Mouse (Mus musculus) midbrain, embryonic 16.5 days (tissue): ENCODE results near the gene Ttll3. TPM values are rescaled to one million over a fixed set of nuclear protein-coding genes. Genes with fewer than 3 reads are reported as not detected.

ENCODE experiments used
- ATAC-seq: fragments of 200-750 bp; cut with Nextera tagmentation; 2 replicates; pipeline ENCODE4 v1.8.0; 2017; ENCODE audit warnings: moderate TSS enrichment
- H3K27ac ChIP-seq: fragments of 300-500 bp; sonication (generic); 2 replicates; pipeline ENCODE4 v1.5.1; 2014; ENCODE audit warnings: mild to moderate bottlenecking, low read length, mixed read lengths
- H3K27me3 ChIP-seq: fragments of 300-500 bp; sonication (generic); 2 replicates; pipeline ENCODE4 v1.6.1; 2014; ENCODE audit warnings: low read depth, low read length, mixed read lengths; ENCODE audit not compliant: control insufficient read depth, insufficient read depth
- H3K36me3 ChIP-seq: fragments of 300-500 bp; sonication (generic); 2 replicates; pipeline ENCODE4 v1.6.1; 2014; ENCODE audit warnings: mild to moderate bottlenecking, low read length, moderate library complexity, mixed read lengths; ENCODE audit not compliant: control insufficient read depth, insufficient read depth
- H3K4me1 ChIP-seq: fragments of 300-500 bp; sonication (generic); 2 replicates; pipeline ENCODE4 v1.6.1; 2014; ENCODE audit warnings: mild to moderate bottlenecking, low read length, mixed read lengths; ENCODE audit not compliant: control insufficient read depth, insufficient read depth
- H3K4me2 ChIP-seq: fragments of 300-500 bp; sonication (generic); 2 replicates; pipeline ENCODE4 v1.6.1; 2014; ENCODE audit warnings: mild to moderate bottlenecking, low read length, mixed read lengths
- H3K4me3 ChIP-seq: fragments of 300-500 bp; sonication (generic); 2 replicates; pipeline ENCODE4 v1.5.1; 2014; ENCODE audit warnings: low read depth, mild to moderate bottlenecking, low read length, moderate library complexity, mixed read lengths
- H3K9ac ChIP-seq: fragments of 300-500 bp; sonication (generic); 2 replicates; pipeline ENCODE4 v1.6.1; 2014; ENCODE audit warnings: low read depth, low read length, mixed read lengths
- H3K9me3 ChIP-seq: fragments of 300-500 bp; sonication (generic); replicated peaks from 2 replicates; pipeline ENCODE4 v1.6.1; 2014; ENCODE audit warnings: mild to moderate bottlenecking, low read length, mixed read lengths; ENCODE audit not compliant: control insufficient read depth, poor library complexity, severe bottlenecking
- WGBS: fragments of 180-500 bp; shearing (Covaris S2); extraction: QIAGEN DNeasy Blood & Tissue Kit; methylation state at CpG from one replicate; pipeline ENCODE4 v1.1.7; 2014; 5-methylcytosine and 5-hydroxymethylcytosine counted together
- microRNA-seq: library from miRNA; unstranded; fragments of <30 nt; microRNA quantifications from one replicate; pipeline ENCODE4, GENCODE M21; 2017
- polyA plus RNA-seq: library from polyadenylated mRNA; unstranded; fragments of >200 nt; fragmentation: Nextera tagmentation; extraction: Ambion mirVana; gene quantifications from 2 replicates; pipeline ENCODE4 v1.2.1, GENCODE M21; 2015

The Ttll3 gene
- polyA plus RNA-seq, 1 experiment from 2014 or later: 13.2 TPM

DNA sequence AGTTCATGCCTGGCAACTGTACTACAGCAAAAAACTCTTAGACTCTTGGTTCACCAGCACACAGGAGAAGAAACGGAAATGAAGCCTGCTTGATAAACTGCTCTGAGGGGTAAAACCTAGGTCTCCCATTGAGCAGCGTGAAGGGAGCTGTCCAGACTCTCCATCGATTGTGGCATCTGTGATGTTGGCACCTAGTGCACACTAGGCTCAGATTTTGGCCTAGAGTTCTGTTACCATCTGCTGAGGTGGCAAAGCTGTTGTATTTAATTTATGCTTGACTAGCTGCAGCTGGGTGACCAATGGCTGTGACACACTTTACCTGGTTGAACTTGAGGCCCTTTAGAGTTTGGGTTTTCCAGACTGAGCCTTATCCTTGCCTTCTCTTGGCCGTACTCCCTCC, 58.6 kb downstream of the Ttll3 start:
- no peak overlapping the region for H3K27ac ChIP-seq
- peaks cover 8% of the 10 kb centered on the region for H3K4me1 ChIP-seq
- no peak overlapping the region for H3K4me2 ChIP-seq
- no peaks in the 10 kb centered on the region for H3K27me3 ChIP-seq
- H3K4me3 ChIP-seq: no peak overlapping the region
- H3K36me3 ChIP-seq: peaks cover 16% of the 10 kb centered on the region
- ATAC-seq: no peak
- 94% methylated on average over 4 of the region's 4 CpGs for WGBS
- no peaks in the 10 kb centered on the region for H3K9me3 ChIP-seq
- H3K9ac ChIP-seq: no peak overlapping the region

DNA sequence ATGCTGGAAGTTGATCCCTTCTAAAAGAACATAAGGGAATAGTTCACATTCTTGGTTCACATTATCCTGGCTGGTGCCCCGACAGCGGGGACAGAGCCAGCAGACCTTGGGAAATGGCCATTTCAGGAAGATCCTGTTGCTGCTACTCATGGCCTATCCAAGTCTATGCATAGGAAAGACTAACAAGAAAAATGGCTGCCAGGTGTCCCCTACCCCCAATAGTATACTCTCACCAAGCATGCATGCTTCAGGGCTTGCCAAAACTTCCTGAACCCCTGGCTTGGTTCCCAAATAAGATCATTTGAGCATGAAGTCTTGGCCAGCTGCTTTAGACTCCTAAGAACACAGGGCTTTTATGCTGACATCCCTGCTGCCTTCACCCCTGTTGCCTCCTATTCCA, 62.8 kb downstream of the Ttll3 start:
- Histone ChIP-seq H3K27me3 (no peaks in the 10 kb centered on the region), H3K27ac (no peak overlapping the region), H3K4me2 (no peak overlapping the region), H3K4me1 (no peaks in the 10 kb centered on the region), H3K4me3 (no peak overlapping the region), H3K36me3 (peaks cover 16% of the 10 kb centered on the region), H3K9ac (no peak overlapping the region), H3K9me3 (no peaks in the 10 kb centered on the region)
- no peak for ATAC-seq
- WGBS: 76% methylated on average over 2 of the region's 2 CpGs

DNA sequence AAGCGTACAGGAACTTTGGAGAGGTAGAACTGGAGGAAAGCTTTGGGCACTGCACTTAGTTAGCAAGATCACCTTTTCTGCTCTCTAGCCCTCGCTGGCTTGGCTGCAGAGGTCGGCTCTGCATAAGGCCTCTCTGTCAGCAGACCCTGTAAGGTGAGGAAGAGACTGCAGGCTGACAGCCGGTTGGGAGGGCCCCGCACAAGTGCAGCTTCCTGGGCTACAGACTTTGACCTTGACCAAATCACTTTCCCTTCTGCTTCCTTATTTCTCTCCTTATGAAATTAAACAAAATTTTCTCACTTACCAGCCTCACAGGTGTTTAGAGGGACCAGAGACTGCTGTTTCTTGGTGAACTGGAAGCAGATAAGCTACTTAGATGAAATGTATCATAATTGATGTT, 65.9 kb downstream of the Ttll3 start:
- Histone ChIP-seq H3K4me2 (no peak overlapping the region), H3K27me3 (no peaks in the 10 kb centered on the region; the same call in 1 of the 2 replicates), H3K9ac (no peak overlapping the region), H3K27ac (no peak overlapping the region), H3K4me1 (no peaks in the 10 kb centered on the region), H3K4me3 (no peak overlapping the region), H3K36me3 (no peaks in the 10 kb centered on the region), H3K9me3 (no peaks in the 10 kb centered on the region)
- WGBS: 74% methylated on average over 5 of the region's 5 CpGs
- no peak for ATAC-seq

DNA sequence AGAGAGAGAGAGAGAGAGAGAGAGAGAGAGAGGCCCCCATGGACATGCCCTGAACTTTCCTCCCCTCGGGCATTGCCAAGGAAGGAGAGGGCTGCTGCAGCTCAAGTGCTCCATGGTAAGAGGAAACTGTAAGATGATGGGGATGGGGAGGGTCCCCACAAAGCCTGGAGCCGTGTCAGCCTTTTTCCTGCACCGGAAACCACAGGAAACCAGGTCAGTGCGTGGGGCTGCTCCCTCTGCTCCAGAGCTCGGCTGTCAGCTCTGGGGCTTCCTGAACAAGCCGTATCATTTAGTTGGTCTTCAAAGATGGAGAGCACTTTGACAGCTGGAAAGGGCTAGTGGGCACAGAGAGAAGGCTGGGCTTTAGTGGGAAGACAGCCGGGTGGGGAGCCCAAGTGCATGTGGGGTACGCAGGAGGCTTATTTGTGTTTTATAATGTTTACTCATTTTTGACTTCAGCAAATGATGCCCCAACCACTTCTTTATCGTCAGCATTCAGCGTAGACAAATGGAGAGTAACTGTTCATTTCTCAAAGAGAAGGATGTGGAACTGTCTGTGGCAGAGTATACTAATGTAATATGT, 69.0 kb downstream of the Ttll3 start, which contains the start of gene Il17re:
Gene Il17re (plus strand): TSS at position 533 of the 583 bp plus-strand sequence.
- Histone ChIP-seq H3K4me1 (no peaks in the 10 kb centered on the region), H3K9ac (no peak within 1 kb of the TSS), H3K9me3 (no peaks in the 10 kb centered on the region), H3K27me3 (no peaks in the 10 kb centered on the region; the same call in 1 of the 2 replicates), H3K27ac (no peak within 1 kb of the TSS), H3K4me2 (no peak within 1 kb of the TSS), H3K36me3 (no peaks in the 10 kb centered on the region), H3K4me3 (no peak within 1 kb of the TSS)
- WGBS: 79% methylated on average over 10 of the region's 10 CpGs
- no peak for ATAC-seq

DNA sequence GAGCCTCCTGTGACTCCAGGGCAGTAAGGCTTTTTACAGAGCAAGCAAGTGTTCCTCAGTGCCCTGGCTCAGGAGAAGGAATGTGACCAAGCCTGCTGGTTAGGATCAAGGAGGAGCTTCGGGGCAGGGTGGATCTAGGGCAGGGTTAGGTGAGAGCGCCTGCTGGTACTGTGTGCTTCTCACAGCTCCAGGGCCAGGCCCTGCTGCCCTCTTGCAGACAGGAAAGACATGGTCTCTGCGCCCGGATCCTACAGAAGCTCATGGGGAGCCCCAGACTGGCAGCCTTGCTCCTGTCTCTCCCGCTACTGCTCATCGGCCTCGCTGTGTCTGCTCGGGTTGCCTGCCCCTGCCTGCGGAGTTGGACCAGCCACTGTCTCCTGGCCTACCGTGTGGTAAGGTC, 69.6 kb downstream of the Ttll3 start:
- H3K4me2 ChIP-seq: no peak overlapping the region
- H3K4me1 ChIP-seq: no peaks in the 10 kb centered on the region
- H3K27me3 ChIP-seq: no peaks in the 10 kb centered on the region; the same call in 1 of the 2 replicates
- 81% methylated on average over 10 of the region's 10 CpGs for WGBS
- no peaks in the 10 kb centered on the region for H3K36me3 ChIP-seq
- no peak for ATAC-seq
- no peak overlapping the region for H3K27ac ChIP-seq
- H3K9me3 ChIP-seq: no peaks in the 10 kb centered on the region
- no peak overlapping the region for H3K4me3 ChIP-seq
- H3K9ac ChIP-seq: no peak overlapping the region

DNA sequence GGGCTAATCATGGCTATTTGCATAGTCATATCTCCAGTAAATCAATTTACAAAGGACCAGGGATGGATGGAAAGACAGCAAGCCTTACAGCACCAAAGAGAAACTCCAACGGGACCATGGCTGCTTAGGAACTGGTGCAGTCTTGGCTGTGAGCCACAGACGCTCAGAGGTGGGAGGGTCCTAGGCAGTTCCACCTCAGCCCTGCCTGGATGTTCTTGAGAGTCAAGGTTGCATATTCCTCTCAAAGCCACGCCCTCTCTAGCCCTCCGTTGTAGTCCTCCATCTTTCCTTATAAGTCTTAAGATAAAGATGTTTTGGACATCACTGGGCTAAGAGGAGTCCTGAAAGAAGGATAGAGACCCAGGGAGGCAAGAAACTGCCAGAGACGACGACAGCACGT, 75.0 kb downstream of the Ttll3 start:
- H3K4me2 ChIP-seq: no peak overlapping the region
- no peaks in the 10 kb centered on the region for H3K4me1 ChIP-seq
- no peak for ATAC-seq
- H3K27ac ChIP-seq: no peak overlapping the region
- no peaks in the 10 kb centered on the region; the same call in 1 of the 2 replicates for H3K27me3 ChIP-seq
- H3K36me3 ChIP-seq: no peaks in the 10 kb centered on the region
- WGBS: 68% methylated on average over 7 of the region's 7 CpGs
- H3K9me3 ChIP-seq: no peaks in the 10 kb centered on the region
- H3K9ac ChIP-seq: no peak overlapping the region
- no peak overlapping the region for H3K4me3 ChIP-seq

Small RNA genes within 50 kb of the gene (microRNA-seq; reads per million reads assigned to microRNA genes)
- gene Gm24387: not detected

Other genes with a start within 250 kb of the Ttll3 start
- gene Lhfpl4, start 193.9 kb upstream of the Ttll3 start, polyA plus RNA-seq: 68.3 and 69.2 TPM in 2 replicates
- gene Mtmr14, start 151.4 kb upstream of the Ttll3 start, polyA plus RNA-seq: 33.7 and 34.0 TPM in 2 replicates
- gene Cpne9, start 107.0 kb upstream of the Ttll3 start, polyA plus RNA-seq: 3.9 and 4.9 TPM in 2 replicates
- 13.3 and 15.0 TPM in 2 replicates for gene Brpf1, start 82.1 kb upstream of the Ttll3 start, polyA plus RNA-seq
- 6.2 and 7.0 TPM in 2 replicates for gene Ogg1, start 62.3 kb upstream of the Ttll3 start, polyA plus RNA-seq
- gene Camk1, start 45.3 kb upstream of the Ttll3 start, polyA plus RNA-seq: 121 and 132 TPM in 2 replicates
- gene Tada3, start 11.4 kb upstream of the Ttll3 start, polyA plus RNA-seq: 75.5 and 82.2 TPM in 2 replicates
- 442 and 475 TPM in 2 replicates for gene Arpc4, start 11.1 kb upstream of the Ttll3 start, polyA plus RNA-seq
- gene Rpusd3, start 30.1 kb downstream of the Ttll3 start, polyA plus RNA-seq: 15.5 and 20.3 TPM in 2 replicates
- gene Cidec, start 46.5 kb downstream of the Ttll3 start, polyA plus RNA-seq: not detected in 2 replicates
- 96.5 and 96.6 TPM in 2 replicates for gene Jagn1, start 53.3 kb downstream of the Ttll3 start, polyA plus RNA-seq
- gene Il17re, start 69.2 kb downstream of the Ttll3 start, polyA plus RNA-seq: 0.16 TPM in 1 of 2 replicates, not detected in the other
- 2.7 and 4.3 TPM in 2 replicates for gene Il17rc, start 82.2 kb downstream of the Ttll3 start, polyA plus RNA-seq
- gene Creld1, start 94.0 kb downstream of the Ttll3 start, polyA plus RNA-seq: 77.7 and 80.5 TPM in 2 replicates
- 13.5 and 14.4 TPM in 2 replicates for gene Prrt3, start 112.7 kb downstream of the Ttll3 start, polyA plus RNA-seq
- 112 and 116 TPM in 2 replicates for gene Emc3, start 142.4 kb downstream of the Ttll3 start, polyA plus RNA-seq
- gene Fancd2, start 142.4 kb downstream of the Ttll3 start, polyA plus RNA-seq: 1.4 and 1.8 TPM in 2 replicates
- gene Fancd2os, start 211.5 kb downstream of the Ttll3 start, polyA plus RNA-seq: not detected in 2 replicates
- gene Brk1, start 215.5 kb downstream of the Ttll3 start, polyA plus RNA-seq: 227 and 250 TPM in 2 replicates
- gene Vhl, start 234.7 kb downstream of the Ttll3 start, polyA plus RNA-seq: 70.1 and 77.8 TPM in 2 replicates
- 1.3 and 2.1 TPM in 2 replicates for gene Irak2, start 249.2 kb downstream of the Ttll3 start, polyA plus RNA-seq